Mouse (Mus musculus) kidney, postnatal 14 days (tissue): Measurements from ENCODE around the gene Evc.
A peak's percentile ranks its signal among the peaks of the same experiment; 100 is the strongest.

ENCODE experiments used
- DNase-seq: peaks from one replicate; pipeline ENCODE4 v3.0.0; 2022; ENCODE audit warnings: mixed read lengths

The Evc gene

GRCm38 (mm10) chr5:37336485-37337105 lies at the start of gene Evc:
Evc (minus strand) TSS chr5:37336894.
- DNase-seq = peak; percentile 87

GRCm38 (mm10) chr5:37383570-37383969 lies 46.9 kb upstream of the Evc start:
- peak; percentile 11 for DNase-seq

- DNase-seq = no peak
Measured at GRCm38 (mm10) chr5:37380641-37381040, 43.9 kb upstream of the Evc start.

GRCm38 (mm10) chr5:37377376-37377775 lies 40.7 kb upstream of the Evc start:
- DNase-seq = no peak

GRCm38 (mm10) chr5:37368796-37369195 lies 32.1 kb upstream of the Evc start:
- no peak for DNase-seq

- DNase-seq = peak; percentile 10
Measured at GRCm38 (mm10) chr5:37365751-37366150, 29.1 kb upstream of the Evc start.

GRCm38 (mm10) chr5:37363284-37363683 lies 26.6 kb upstream of the Evc start:
- DNase-seq = no peak

- DNase-seq = no peak
Measured at GRCm38 (mm10) chr5:37362618-37363017, 25.9 kb upstream of the Evc start.

GRCm38 (mm10) chr5:37356027-37356426 lies 19.3 kb upstream of the Evc start:
- no peak for DNase-seq

- peak; percentile 66 for DNase-seq
Measured at GRCm38 (mm10) chr5:37354385-37354784, 17.7 kb upstream of the Evc start.

GRCm38 (mm10) chr5:37351791-37352190 lies 15.1 kb upstream of the Evc start:
- DNase-seq = no peak

GRCm38 (mm10) chr5:37343962-37344361 lies 7.3 kb upstream of the Evc start:
- DNase-seq = no peak

- DNase-seq = peak; percentile 88
Measured at GRCm38 (mm10) chr5:37338288-37338687, 1.6 kb upstream of the Evc start, which contains the start of gene Evc2. Evc2 (plus strand) TSS chr5:37338499.

GRCm38 (mm10) chr5:37337696-37338095 lies 1.0 kb upstream of the Evc start:
- DNase-seq = no peak

- no peak for DNase-seq
Measured at GRCm38 (mm10) chr5:37335061-37335460, 1.6 kb downstream of the Evc start.

GRCm38 (mm10) chr5:37332066-37332465 lies 4.6 kb downstream of the Evc start:
- peak; percentile 72 for DNase-seq

- peak; percentile 89 for DNase-seq
Measured at GRCm38 (mm10) chr5:37331133-37331505, 5.6 kb downstream of the Evc start.

GRCm38 (mm10) chr5:37330449-37331132 lies 6.1 kb downstream of the Evc start:
- no peak for DNase-seq

GRCm38 (mm10) chr5:37326675-37327074 lies 10.0 kb downstream of the Evc start:
- peak; percentile 54 for DNase-seq

GRCm38 (mm10) chr5:37320761-37321160 lies 15.9 kb downstream of the Evc start:
- DNase-seq = no peak

- DNase-seq = no peak
Measured at GRCm38 (mm10) chr5:37320174-37320573, 16.5 kb downstream of the Evc start.

GRCm38 (mm10) chr5:37318715-37319114 lies 18.0 kb downstream of the Evc start:
- DNase-seq = no peak

- DNase-seq = no peak
Measured at GRCm38 (mm10) chr5:37312980-37313722, 23.5 kb downstream of the Evc start.

- DNase-seq = no peak
Measured at GRCm38 (mm10) chr5:37310026-37310425, 26.7 kb downstream of the Evc start.
